Mouse (Mus musculus): ENCODE results near the gene Gm28043. TPM values are rescaled to one million over a fixed set of nuclear protein-coding genes. Genes with fewer than 3 reads are reported as not detected.

Gm28043 gene
- polyA plus RNA-seq, 1 experiment = 0.28 TPM

GRCm38 (mm10) chr17:29584737-29585136 is 29.9 kb upstream of the Gm28043 start:
- Histone ChIP-seq H3K27ac (ENCODE audit: insufficient read depth, low read depth, low read length) (no peak overlapping the region), H3K4me3 (ENCODE audit: low read depth, low read length) (no peak overlapping the region), H3K36me3 (ENCODE audit: control insufficient read depth, insufficient read depth, low read length) (peaks cover 3% of the 10 kb centered on the region), H3K4me1 (ENCODE audit: control insufficient read depth, insufficient read depth, insufficient read length, low read length) (peaks cover 6% of the 10 kb centered on the region; the same call in 1 of the 2 replicates), H3K27me3 (ENCODE audit: control insufficient read depth, insufficient read depth, low read length) (no peaks in the 10 kb centered on the region)
- 90% methylated on average over 3 of the region's 3 CpGs for WGBS
- no peak for TF ChIP-seq CTCF (IDR thresholded peaks at IDR 0.05; ENCODE audit: extremely low read depth, insufficient read length, insufficient replicate concordance, low read depth, low read length)
- no peak for TF ChIP-seq POLR2A (IDR thresholded peaks at IDR 0.05; ENCODE audit: low read depth, low read length)

DNA sequence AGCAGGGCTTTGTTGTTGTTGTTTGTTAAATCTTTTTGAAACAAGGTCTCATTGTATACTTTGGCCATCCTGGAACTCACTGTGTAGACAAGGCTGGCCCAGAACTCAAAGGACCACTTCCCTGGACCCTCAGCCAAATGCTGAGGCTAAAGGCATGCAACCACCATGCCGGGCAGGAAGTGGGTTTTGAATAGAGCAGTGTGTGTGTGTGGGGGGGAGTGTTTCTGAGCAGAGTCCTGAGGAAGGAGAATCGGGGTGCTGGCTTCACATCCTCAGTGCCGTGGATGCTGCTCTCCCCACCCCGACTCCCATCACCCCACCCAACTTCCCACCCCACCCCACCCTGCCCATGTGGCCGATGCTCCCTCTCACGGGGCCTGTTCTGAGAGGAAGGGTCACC is 29.2 kb upstream of the Gm28043 start:
- WGBS = 82% methylated on average over 6 of the region's 6 CpGs
- Histone ChIP-seq H3K36me3 (ENCODE audit: control insufficient read depth, insufficient read depth, low read length) (peaks cover 3% of the 10 kb centered on the region), H3K27me3 (ENCODE audit: control insufficient read depth, insufficient read depth, low read length) (no peaks in the 10 kb centered on the region), H3K4me3 (ENCODE audit: low read depth, low read length) (no peak overlapping the region), H3K27ac (ENCODE audit: insufficient read depth, low read depth, low read length) (no peak overlapping the region), H3K4me1 (ENCODE audit: control insufficient read depth, insufficient read depth, insufficient read length, low read length) (peaks cover 4% of the 10 kb centered on the region; the same call in 1 of the 2 replicates)
- TF ChIP-seq POLR2A (IDR thresholded peaks at IDR 0.05; ENCODE audit: low read depth, low read length) (no peak), CTCF (IDR thresholded peaks at IDR 0.05; ENCODE audit: extremely low read depth, insufficient read length, insufficient replicate concordance, low read depth, low read length) (no peak)

- H3K27ac ChIP-seq (ENCODE audit: insufficient read depth, low read depth, low read length) = no peak overlapping the region
- 76% methylated on average over 9 of the region's 9 CpGs for WGBS
- no peaks in the 10 kb centered on the region for H3K4me1 ChIP-seq (ENCODE audit: control insufficient read depth, insufficient read depth, insufficient read length, low read length)
- no peaks in the 10 kb centered on the region for H3K27me3 ChIP-seq (ENCODE audit: control insufficient read depth, insufficient read depth, low read length)
- peaks cover 3% of the 10 kb centered on the region for H3K36me3 ChIP-seq (ENCODE audit: control insufficient read depth, insufficient read depth, low read length)
- no peak overlapping the region for H3K4me3 ChIP-seq (ENCODE audit: low read depth, low read length)
- TF ChIP-seq CTCF (IDR thresholded peaks at IDR 0.05; ENCODE audit: extremely low read depth, insufficient read length, insufficient replicate concordance, low read depth, low read length) (no peak), POLR2A (IDR thresholded peaks at IDR 0.05; ENCODE audit: low read depth, low read length) (no peak)
Measured at GRCm38 (mm10) chr17:29586921-29587320, 27.8 kb upstream of the Gm28043 start.

DNA sequence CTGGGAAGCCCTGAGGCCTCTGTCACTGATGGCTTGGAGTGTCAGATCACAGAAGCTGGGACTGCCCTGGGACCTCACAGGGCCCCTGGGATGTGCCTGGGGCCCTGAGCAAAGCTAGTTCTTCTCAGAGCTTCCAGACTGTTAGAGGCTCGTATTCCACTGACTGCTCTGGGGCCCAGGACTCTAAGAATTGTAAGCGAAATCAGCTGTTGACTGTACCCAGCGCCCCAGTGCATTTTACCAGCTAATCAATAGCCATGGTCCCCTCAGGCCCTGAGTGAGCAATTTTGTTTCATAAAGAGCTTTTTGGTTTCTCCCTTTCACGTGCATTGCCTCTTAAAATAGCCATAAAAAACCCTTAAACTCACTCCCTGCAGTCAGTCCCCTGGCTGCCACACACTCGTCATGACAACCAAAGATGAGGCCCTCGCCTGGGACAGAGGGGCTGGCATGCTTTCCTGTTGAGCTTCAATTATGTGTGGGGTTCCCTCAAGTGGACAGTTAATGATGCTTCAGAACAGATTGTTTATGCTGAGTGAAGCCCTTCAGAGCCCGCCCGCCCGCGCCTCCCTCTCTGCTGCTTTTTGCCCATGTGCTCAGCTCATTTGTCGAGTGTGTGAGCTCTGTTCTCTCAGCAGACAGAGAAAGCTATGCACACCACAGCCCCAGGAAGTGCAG is 25.3 kb upstream of the Gm28043 start:
- H3K4me3 ChIP-seq (ENCODE audit: low read depth, low read length) = no peak overlapping the region
- peaks cover 7% of the 10 kb centered on the region for H3K36me3 ChIP-seq (ENCODE audit: control insufficient read depth, insufficient read depth, low read length)
- H3K27ac ChIP-seq (ENCODE audit: insufficient read depth, low read depth, low read length) = no peak overlapping the region
- H3K27me3 ChIP-seq (ENCODE audit: control insufficient read depth, insufficient read depth, low read length) = no peaks in the 10 kb centered on the region
- 88% methylated on average over 11 of the region's 11 CpGs for WGBS
- no peak for TF ChIP-seq POLR2A (IDR thresholded peaks at IDR 0.05; ENCODE audit: low read depth, low read length)
- TF ChIP-seq CTCF (IDR thresholded peaks at IDR 0.05; ENCODE audit: extremely low read depth, insufficient read length, insufficient replicate concordance, low read depth, low read length) = no peak
- H3K4me1 ChIP-seq (ENCODE audit: control insufficient read depth, insufficient read depth, insufficient read length, low read length) = no peaks in the 10 kb centered on the region

GRCm38 (mm10) chr17:29595891-29596770 is 18.5 kb upstream of the Gm28043 start:
- Histone ChIP-seq H3K4me1 (ENCODE audit: control insufficient read depth, insufficient read depth, insufficient read length, low read length) (peaks cover 2% of the 10 kb centered on the region; the same call in 1 of the 2 replicates), H3K4me3 (ENCODE audit: low read depth, low read length) (no peak overlapping the region), H3K27ac (ENCODE audit: insufficient read depth, low read depth, low read length) (no peak overlapping the region), H3K36me3 (ENCODE audit: control insufficient read depth, insufficient read depth, low read length) (peaks cover 46% of the 10 kb centered on the region), H3K27me3 (ENCODE audit: control insufficient read depth, insufficient read depth, low read length) (no peaks in the 10 kb centered on the region)
- WGBS = 91% methylated on average over 15 of the region's 15 CpGs
- TF ChIP-seq CTCF (IDR thresholded peaks at IDR 0.05; ENCODE audit: extremely low read depth, insufficient read length, insufficient replicate concordance, low read depth, low read length) (no peak), POLR2A (IDR thresholded peaks at IDR 0.05; ENCODE audit: low read depth, low read length) (no peak)

GRCm38 (mm10) chr17:29596771-29597132 is 17.9 kb upstream of the Gm28043 start:
- Histone ChIP-seq H3K27ac (ENCODE audit: insufficient read depth, low read depth, low read length) (no peak overlapping the region), H3K36me3 (ENCODE audit: control insufficient read depth, insufficient read depth, low read length) (peaks cover 46% of the 10 kb centered on the region), H3K27me3 (ENCODE audit: control insufficient read depth, insufficient read depth, low read length) (no peaks in the 10 kb centered on the region), H3K4me1 (ENCODE audit: control insufficient read depth, insufficient read depth, insufficient read length, low read length) (peaks cover 2% of the 10 kb centered on the region; the same call in 1 of the 2 replicates), H3K4me3 (ENCODE audit: low read depth, low read length) (no peak overlapping the region)
- 93% methylated on average over 13 of the region's 13 CpGs for WGBS
- TF ChIP-seq POLR2A (IDR thresholded peaks at IDR 0.05; ENCODE audit: low read depth, low read length) (no peak), CTCF (IDR thresholded peaks at IDR 0.05; ENCODE audit: extremely low read depth, insufficient read length, insufficient replicate concordance, low read depth, low read length) (no peak)

GRCm38 (mm10) chr17:29599051-29599450 is 15.6 kb upstream of the Gm28043 start:
- TF ChIP-seq CTCF (IDR thresholded peaks at IDR 0.05; ENCODE audit: extremely low read depth, insufficient read length, insufficient replicate concordance, low read depth, low read length) (no peak), POLR2A (IDR thresholded peaks at IDR 0.05; ENCODE audit: low read depth, low read length) (no peak)
- H3K27ac ChIP-seq (ENCODE audit: insufficient read depth, low read depth, low read length) = no peak overlapping the region
- H3K27me3 ChIP-seq (ENCODE audit: control insufficient read depth, insufficient read depth, low read length) = no peaks in the 10 kb centered on the region
- no peak overlapping the region for H3K4me3 ChIP-seq (ENCODE audit: low read depth, low read length)
- 96% methylated on average over 14 of the region's 14 CpGs for WGBS
- H3K4me1 ChIP-seq (ENCODE audit: control insufficient read depth, insufficient read depth, insufficient read length, low read length) = peaks cover 2% of the 10 kb centered on the region; the same call in 1 of the 2 replicates
- H3K36me3 ChIP-seq (ENCODE audit: control insufficient read depth, insufficient read depth, low read length) = peaks cover 46% of the 10 kb centered on the region

All from small intestine, adult 2 months (tissue).